Mouse (Mus musculus): Measurements from ENCODE around the gene Acp2. TPM values are rescaled to one million over a fixed set of nuclear protein-coding genes. Genes with fewer than 3 reads are reported as not detected.

The Acp2 gene
- polyA plus RNA-seq (2012; rRNA removed): 6.9 and 9.8 TPM in 2 replicates

GRCm38 (mm10) chr2:91202222-91202971, at the start of gene Acp2, which contains the start of gene Nr1h3:
TSS of gene Acp2 (plus strand) at chr2:91202885.
TSS of gene Nr1h3 (minus strand) at chr2:91202834.

DNA sequence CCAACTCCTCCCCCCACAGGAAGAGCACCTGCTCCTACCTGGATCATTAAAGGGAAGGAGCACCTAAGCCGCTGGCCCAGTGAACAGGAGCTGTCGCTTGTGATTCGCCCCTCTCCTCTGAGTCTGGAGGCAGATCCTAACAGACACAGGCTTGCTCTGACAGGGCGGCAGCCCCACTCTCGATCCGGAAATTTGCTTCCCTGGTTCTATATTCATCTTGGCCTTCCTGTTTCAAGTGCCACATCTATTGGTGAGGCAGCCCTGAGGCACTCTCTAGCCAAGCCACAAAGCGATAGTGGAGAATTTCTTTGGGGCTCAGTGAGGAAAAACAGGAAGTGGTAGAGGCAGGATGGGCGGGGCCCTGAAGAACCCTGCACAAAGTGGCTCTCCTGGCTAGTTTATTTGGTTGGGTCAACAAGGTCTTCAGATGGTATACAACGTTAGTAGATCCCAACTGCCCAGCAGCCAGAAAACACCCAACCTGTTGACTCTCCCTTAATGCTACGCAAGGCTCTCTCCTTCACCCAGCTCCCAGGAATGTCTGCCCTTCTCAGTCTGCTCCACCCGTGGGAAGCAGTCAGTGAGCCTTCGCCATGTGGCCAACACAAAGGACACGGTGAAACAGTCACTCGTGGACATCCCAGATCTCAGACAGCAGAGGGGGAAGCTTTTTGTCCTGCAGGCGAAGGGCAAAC, 18.8 kb upstream of the Acp2 start, which contains the start of gene Madd:
TSS of gene Madd (minus strand) at position 127 of the 695 bp plus-strand sequence.

DNA sequence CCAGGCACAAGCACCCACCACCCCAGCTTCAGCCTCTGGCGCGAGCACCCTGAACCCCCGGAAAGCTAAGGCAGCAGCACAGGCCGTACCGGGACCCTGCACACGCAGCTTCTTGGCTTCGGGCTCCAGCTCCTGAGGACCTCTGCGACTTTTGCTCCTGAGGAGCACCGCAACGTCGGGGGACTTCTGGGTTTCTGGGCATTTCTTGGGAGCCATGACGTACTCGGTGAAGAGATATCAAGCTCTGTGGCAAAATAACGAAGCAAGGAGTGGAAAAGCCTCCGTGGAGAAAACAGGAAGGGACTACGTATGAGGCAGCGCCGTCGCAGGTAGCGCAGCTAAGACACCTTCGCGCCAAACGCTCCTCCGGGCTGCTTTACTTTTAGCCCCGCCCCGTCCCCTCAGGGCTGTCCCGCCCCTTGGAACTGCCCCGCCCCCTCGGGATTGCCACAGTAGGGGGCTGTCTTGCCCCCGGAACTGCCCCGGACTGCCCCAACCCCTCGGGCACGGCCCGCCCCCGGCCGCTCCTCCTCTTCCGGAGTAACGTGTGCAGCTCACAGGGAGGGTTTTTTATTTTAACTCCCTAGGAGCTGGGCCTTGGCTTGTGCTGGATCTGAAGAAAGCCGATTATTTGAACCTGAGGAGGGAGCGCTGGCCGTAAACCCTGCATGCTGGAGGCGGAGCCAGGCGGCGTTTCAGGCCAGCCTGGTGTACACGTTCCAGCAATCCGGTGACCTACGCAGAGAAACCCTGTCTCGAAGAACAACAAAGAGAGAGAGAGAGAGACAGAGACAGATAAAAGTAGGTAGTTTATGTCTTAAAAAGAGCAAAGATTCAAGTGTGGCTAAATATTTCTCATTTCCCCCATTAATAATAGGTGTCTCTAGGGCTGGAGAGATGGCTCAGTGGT, 34.2 kb downstream of the Acp2 start, which contains the start of gene Ddb2:
TSS of gene Ddb2 (minus strand) at position 382 of the 910 bp plus-strand sequence.

DNA sequence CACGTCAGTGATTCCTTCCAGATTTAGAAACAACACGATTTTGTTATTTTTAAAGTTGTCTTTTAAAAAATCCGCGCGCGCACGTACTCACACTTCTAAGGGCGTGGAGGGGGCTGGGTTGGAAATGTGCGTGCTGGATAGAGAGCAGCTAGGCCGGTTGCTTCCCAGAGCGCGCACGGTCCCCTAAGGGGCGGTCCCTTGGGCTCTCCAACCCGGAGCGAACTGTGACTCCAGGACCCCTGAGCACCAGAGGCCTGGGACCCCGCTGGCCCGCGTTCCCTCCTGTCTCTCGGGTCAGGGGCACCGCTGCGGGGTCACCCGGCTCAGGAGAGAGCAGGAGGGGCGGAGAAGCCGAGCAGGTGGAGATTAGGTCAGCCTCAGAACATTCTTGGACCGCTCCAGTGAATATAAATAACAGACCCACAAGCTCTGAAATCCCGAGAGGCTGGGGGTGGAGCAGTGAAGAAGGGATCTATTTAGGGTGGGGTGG, 53.0 kb downstream of the Acp2 start, which contains the start of gene Pacsin3:
TSS of gene Pacsin3 (plus strand) at position 294 of the 490 bp plus-strand sequence.

Other genes starting within 250 kb of the Acp2 start
- gene Rapsn, start 167.3 kb upstream of the Acp2 start, polyA plus RNA-seq (2012; rRNA removed): 1.3 and 1.4 TPM in 2 replicates
- 20.1 and 21.7 TPM in 2 replicates for gene Psmc3, start 148.9 kb upstream of the Acp2 start, polyA plus RNA-seq (2012; rRNA removed)
- 28.1 and 29.9 TPM in 2 replicates for gene Slc39a13, start 132.5 kb upstream of the Acp2 start, polyA plus RNA-seq (2012; rRNA removed)
- 9.2 and 13.9 TPM in 2 replicates for gene Spi1, start 120.5 kb upstream of the Acp2 start, polyA plus RNA-seq (2012; rRNA removed)
- 0.02 TPM in 1 of 2 replicates, not detected in the other for gene Mybpc3, start 84.7 kb upstream of the Acp2 start, polyA plus RNA-seq (2012; rRNA removed)
- gene Madd, start 19.0 kb upstream of the Acp2 start, polyA plus RNA-seq (2012; rRNA removed): 5.3 and 6.8 TPM in 2 replicates
- 7.9 and 9.2 TPM in 2 replicates for gene Nr1h3, start 51 bp upstream of the Acp2 start, polyA plus RNA-seq (2012; rRNA removed)
- 3.2 and 4.9 TPM in 2 replicates for gene Ddb2, start 34.1 kb downstream of the Acp2 start, polyA plus RNA-seq (2012; rRNA removed)
- gene Pacsin3, start 53.1 kb downstream of the Acp2 start, polyA plus RNA-seq (2012; rRNA removed): 22.0 and 22.8 TPM in 2 replicates
- gene Arfgap2, start 62.1 kb downstream of the Acp2 start, polyA plus RNA-seq (2012; rRNA removed): 25.0 and 25.2 TPM in 2 replicates
- 4.5 and 6.2 TPM in 2 replicates for gene 1110051M20Rik, start 241.8 kb downstream of the Acp2 start, polyA plus RNA-seq (2012; rRNA removed)

Measured in stomach, adult 2 months (tissue).